Mouse (Mus musculus) urinary bladder, postnatal 0 days (tissue): ENCODE results near the gene Polr3e. TPM values are rescaled to one million over a fixed set of nuclear protein-coding genes. Genes with fewer than 3 reads are reported as not detected.

Experiments
- polyA plus RNA-seq: library from polyadenylated mRNA; unstranded; fragments of >200 nt; fragmentation: Nextera tagmentation; extraction: Ambion mirVana; gene quantifications from 2 replicates; pipeline ENCODE4 v1.2.1, GENCODE M21; 2015

Gene Polr3e
- polyA plus RNA-seq, result 17.8 and 19.1 TPM in 2 replicates

DNA sequence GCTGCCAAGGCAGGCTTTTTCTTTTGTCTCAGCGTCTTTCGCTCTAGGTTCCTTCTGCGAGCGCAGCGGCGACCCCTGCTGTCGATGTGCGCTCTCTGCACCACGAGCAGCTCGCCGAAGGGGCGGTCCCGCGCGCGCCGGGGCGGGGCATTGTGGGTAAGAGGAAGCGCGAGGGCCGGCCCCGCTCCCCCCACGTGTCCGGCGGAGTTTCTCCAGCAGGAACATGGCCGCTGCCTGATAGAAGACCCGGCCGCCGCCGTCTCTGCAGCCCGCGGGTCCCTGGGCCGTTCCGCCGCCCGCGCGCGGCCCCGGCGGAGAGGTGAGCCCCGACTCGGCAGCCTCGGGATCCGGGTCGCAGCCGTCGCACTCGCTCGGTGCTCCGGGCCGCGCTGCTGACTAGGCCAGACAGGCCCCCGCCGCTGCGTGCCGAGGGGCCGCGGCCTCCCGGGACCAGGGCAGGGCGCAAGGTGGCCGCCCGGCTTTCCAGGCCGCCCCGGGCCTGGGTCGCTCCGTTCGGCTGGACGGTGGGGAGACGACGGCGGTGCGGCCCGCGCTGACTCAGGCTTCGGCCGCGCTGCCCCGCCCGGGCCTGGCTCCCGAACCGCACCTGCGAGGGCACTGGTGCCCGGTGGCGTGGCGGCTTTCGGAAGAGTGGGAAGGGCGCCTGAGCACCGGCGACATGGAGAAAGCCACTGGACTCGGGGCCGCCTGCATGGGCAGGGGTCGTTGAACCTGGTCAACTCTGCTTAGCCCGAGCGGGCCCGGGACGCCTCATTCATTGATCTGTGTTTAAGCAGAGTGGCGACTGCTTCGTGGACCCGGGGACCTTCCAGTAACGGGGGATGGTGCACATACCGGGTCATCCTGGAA, at the start of gene Polr3e:
Gene Polr3e (plus strand): TSS at position 153 of the 870 bp plus-strand sequence.

DNA sequence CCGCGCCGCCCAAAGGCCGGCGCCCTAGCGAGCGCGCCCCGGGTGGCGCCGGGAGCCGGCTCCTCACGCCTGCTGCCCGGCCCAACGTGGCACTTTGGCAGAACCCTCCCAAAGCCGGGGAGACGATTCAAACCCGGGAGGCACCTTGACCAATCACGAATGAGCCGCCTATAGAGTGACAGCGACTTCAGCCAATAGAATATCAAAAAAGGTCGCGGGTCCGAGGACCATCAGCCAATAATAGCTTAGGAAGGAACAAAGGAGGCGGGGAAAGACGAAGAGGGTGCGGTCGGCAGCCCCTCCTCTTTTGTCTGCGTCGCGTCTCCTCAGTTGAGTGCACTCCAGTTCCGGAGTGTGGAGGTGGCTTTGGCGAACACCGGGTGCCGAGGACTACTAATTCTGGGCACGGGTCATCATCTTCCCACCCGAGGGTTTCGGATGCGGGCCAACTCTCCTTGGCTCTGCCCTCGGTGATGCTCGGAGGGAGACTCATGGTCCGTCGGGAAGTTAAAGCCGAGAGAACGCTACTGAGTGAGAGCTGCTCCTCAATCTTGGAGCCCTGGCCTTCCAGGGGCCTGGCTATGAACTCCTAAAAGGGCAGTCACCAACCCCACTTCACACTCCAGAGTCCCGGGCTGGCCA, 64.8 kb downstream of the Polr3e start, which contains the start of the genes Cdr2 and Mfsd13b:
Gene Cdr2 (minus strand): TSS at position 113 of the 642 bp plus-strand sequence.
Gene Mfsd13b (plus strand): TSS at position 310 of the 642 bp plus-strand sequence.

Other genes starting within 250 kb of the Polr3e start
- 0.12 and 0.23 TPM in 2 replicates for gene Pdzd9, start 247.4 kb upstream of the Polr3e start, polyA plus RNA-seq
- 10.4 and 11.0 TPM in 2 replicates for gene Mosmo, start 240.1 kb upstream of the Polr3e start, polyA plus RNA-seq
- gene Vwa3a, start 178.4 kb upstream of the Polr3e start, polyA plus RNA-seq, result 0.19 and 0.28 TPM in 2 replicates
- not detected in 2 replicates for gene Gm5737, start 105.4 kb upstream of the Polr3e start, polyA plus RNA-seq
- gene Eef2k, start 74.9 kb upstream of the Polr3e start, polyA plus RNA-seq, result 67.5 and 82.6 TPM in 2 replicates
- gene Cdr2, start 64.6 kb downstream of the Polr3e start, polyA plus RNA-seq, result 16.9 and 21.1 TPM in 2 replicates
- gene Mfsd13b, start 64.8 kb downstream of the Polr3e start, polyA plus RNA-seq, result 0.59 and 0.92 TPM in 2 replicates
- 80.5 and 90.2 TPM in 2 replicates for gene Mettl9, start 116.7 kb downstream of the Polr3e start, polyA plus RNA-seq
- gene Igsf6, start 156.8 kb downstream of the Polr3e start, polyA plus RNA-seq, result 2.9 and 7.4 TPM in 2 replicates
- 0.28 and 0.60 TPM in 2 replicates for gene Otoa, start 163.9 kb downstream of the Polr3e start, polyA plus RNA-seq